Mouse (Mus musculus) cerebellum, adult 9-11 months (tissue): Measurements from ENCODE around the gene Hist2h2ac.

ENCODE experiments used
- DNase-seq: peaks from one replicate; pipeline ENCODE4 v3.0.0; 2022

The Hist2h2ac gene

GRCm38 (mm10) chr3:96248141-96249033 lies 27.7 kb upstream of the Hist2h2ac start:
- DNase-seq, result no peak

- peak; percentile 44 for DNase-seq
These were observed 26.9 kb upstream of the Hist2h2ac start for GRCm38 (mm10) chr3:96247356-96248140.

GRCm38 (mm10) chr3:96246427-96246856 lies 25.8 kb upstream of the Hist2h2ac start, which contains the start of gene Hist2h3c1:
Hist2h3c1 (plus strand) TSS chr3:96246685.
- DNase-seq, result peak; percentile 29

GRCm38 (mm10) chr3:96246018-96246417 lies 25.3 kb upstream of the Hist2h2ac start:
- peak; percentile 34 for DNase-seq

GRCm38 (mm10) chr3:96245003-96245886 lies 24.6 kb upstream of the Hist2h2ac start, which contains the start of gene Hist2h2aa1:
Hist2h2aa1 (plus strand) TSS chr3:96245497.
- peak; percentile 94 for DNase-seq

GRCm38 (mm10) chr3:96243921-96244572 lies 23.4 kb upstream of the Hist2h2ac start:
- DNase-seq, result peak; percentile 37

GRCm38 (mm10) chr3:96240799-96241197 lies 20.1 kb upstream of the Hist2h2ac start:
- no peak for DNase-seq

GRCm38 (mm10) chr3:96239949-96240798 lies 19.5 kb upstream of the Hist2h2ac start, which contains the start of gene Hist2h2aa2:
Hist2h2aa2 (minus strand) TSS chr3:96240276.
- peak; percentile 97 for DNase-seq

GRCm38 (mm10) chr3:96238954-96239793 lies 18.5 kb upstream of the Hist2h2ac start, which contains the start of gene Hist2h3c2:
Hist2h3c2 (minus strand) TSS chr3:96239127.
- DNase-seq, result peak; percentile 74

GRCm38 (mm10) chr3:96237904-96238511 lies 17.3 kb upstream of the Hist2h2ac start:
- peak; percentile 33 for DNase-seq

GRCm38 (mm10) chr3:96237335-96237903 lies 16.7 kb upstream of the Hist2h2ac start:
- peak; percentile 29 for DNase-seq

GRCm38 (mm10) chr3:96236834-96237334 lies 16.2 kb upstream of the Hist2h2ac start:
- no peak for DNase-seq

GRCm38 (mm10) chr3:96235836-96236235 lies 15.2 kb upstream of the Hist2h2ac start:
- DNase-seq, result no peak

GRCm38 (mm10) chr3:96234914-96235313 lies 14.2 kb upstream of the Hist2h2ac start:
- DNase-seq, result no peak

GRCm38 (mm10) chr3:96231758-96232120 lies 11.1 kb upstream of the Hist2h2ac start:
- DNase-seq, result no peak

- no peak for DNase-seq
These were observed 10.5 kb upstream of the Hist2h2ac start for GRCm38 (mm10) chr3:96230910-96231757.

- no peak for DNase-seq
These were observed 9.7 kb upstream of the Hist2h2ac start for GRCm38 (mm10) chr3:96230404-96230803.

GRCm38 (mm10) chr3:96228828-96229227 lies 8.1 kb upstream of the Hist2h2ac start:
- no peak for DNase-seq
